ENCODE assay signal across 8 mouse cellular contexts in the genomic region with DNA sequence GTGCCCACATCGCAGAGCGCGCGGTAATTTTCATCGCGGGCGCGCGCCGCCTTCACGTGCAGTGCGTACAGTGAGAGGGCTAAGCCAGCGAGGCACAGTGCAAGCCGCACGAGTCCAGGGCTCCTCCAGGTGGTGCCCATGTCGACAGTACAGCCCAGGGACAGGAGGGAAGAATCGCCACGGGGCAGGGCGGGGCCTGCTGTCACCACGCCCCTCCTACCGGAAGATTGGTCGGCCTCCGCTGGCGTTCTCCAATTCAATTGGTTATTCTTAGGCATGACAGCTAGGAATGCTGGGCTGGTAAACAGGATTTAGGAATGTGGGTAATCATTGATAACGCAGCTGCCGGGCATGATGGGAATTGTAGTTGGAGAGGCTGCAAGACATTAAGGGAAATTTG. TPM values are rescaled to one million over a fixed set of nuclear protein-coding genes. Genes with fewer than 3 reads are reported as not detected.
A peak's percentile ranks its signal among the peaks of the same experiment; 100 is the strongest.
DNase-seq lines count a peak whose midpoint lies in the region; ATAC-seq and TF ChIP-seq lines count a peak whose summit lies in the region.

Gene Gm21974, minus strand, starts transcription at position 13 of the 400 bp plus-strand sequence.
Gene Vkorc1, minus strand, starts transcription at position 176 of the 400 bp plus-strand sequence.

- intact Hi-C loops in heart, postnatal 36 days (cut with DNase I): loop anchor here (2.0 to 5.0 kb wide), 2 partner anchors 17 to 93 kb away; partner anchors contain the start of gene Hsd3b7

- TF ChIP-seq CTCF in MEL (IDR thresholded peaks at IDR 0.05 in 2 of 3, conservative IDR thresholded peaks at IDR 0.05 in 1 of 3; ENCODE audit: control insufficient read depth in 1 of 3, insufficient read depth in 1 of 3, low read depth in 2 of 3, low read length in 3 of 3, poor library complexity in 1 of 3, severe bottlenecking in 1 of 3): peak in 1 of 3 experiments; percentile 26; a peak in 2 of 6 replicates
- peak; percentile 24; the same call in 1 of the 2 replicates for TF ChIP-seq CTCF in testis, adult 2 months (IDR thresholded peaks at IDR 0.05; ENCODE audit: control insufficient read depth, insufficient read depth, insufficient replicate concordance, low read depth, low read length)

- TF ChIP-seq RAD21 in MEL (IDR thresholded peaks at IDR 0.05; ENCODE audit: low read depth, low read length): no peak; the same call in none of the 2 replicates

- peak within 1 kb of the TSS; percentile 30 for H3K27ac ChIP-seq in MEL (ENCODE audit: control insufficient read depth, low read depth, low read length)
- H3K27ac ChIP-seq in forebrain, embryonic 16.5 days (ENCODE audit: low read length): peak within 1 kb of the TSS; percentile 66
- H3K27ac ChIP-seq in neural tube, embryonic 14.5 days (ENCODE audit: low read depth, low read length): peak within 1 kb of the TSS; percentile 75
- peak within 1 kb of the TSS; percentile 8; the same call in 1 of the 2 replicates for H3K27ac ChIP-seq in testis, adult 2 months (ENCODE audit: control insufficient read depth, insufficient read depth, low read depth, low read length)

- H3K36me3 ChIP-seq in MEL (ENCODE audit: control insufficient read depth in 1 of 2, insufficient read depth in 2 of 2, low read length in 2 of 2): peaks cover 0 to 22% of the 10 kb centered on the region in 2 experiments; a peak in 2 of 4 replicates
- peaks cover 3% of the 10 kb centered on the region; the same call in 1 of the 2 replicates for H3K36me3 ChIP-seq in forebrain, embryonic 16.5 days (ENCODE audit: control insufficient read depth, insufficient read depth)
- H3K36me3 ChIP-seq in neural tube, embryonic 14.5 days (ENCODE audit: control insufficient read depth, insufficient read depth, low read length): peaks cover 4% of the 10 kb centered on the region; the same call in 1 of the 2 replicates
- H3K36me3 ChIP-seq in testis, adult 2 months (ENCODE audit: control insufficient read depth, insufficient read depth, low read length): no peaks in the 10 kb centered on the region

- under 1% methylated on average over 26 of the region's 26 CpGs for WGBS in forebrain, embryonic 16.5 days
- WGBS in neural tube, embryonic 14.5 days: 0% methylated on average over 26 of the region's 26 CpGs

- H3K27me3 ChIP-seq in MEL (ENCODE audit: control insufficient read depth in 1 of 2, insufficient read depth in 2 of 2, low read length in 2 of 2): no peaks in the 10 kb centered on the region
- H3K27me3 ChIP-seq in forebrain, embryonic 16.5 days (replicated peaks; ENCODE audit: control insufficient read depth, insufficient read depth, low read length): peaks cover 2% of the 10 kb centered on the region; the same call in 1 of the 2 replicates
- no peaks in the 10 kb centered on the region for H3K27me3 ChIP-seq in neural tube, embryonic 14.5 days (ENCODE audit: control insufficient read depth, insufficient read depth, low read length)
- no peaks in the 10 kb centered on the region for H3K27me3 ChIP-seq in testis, adult 2 months (ENCODE audit: control insufficient read depth, insufficient read depth, low read length)

- no peak; a peak in 1 of 4 replicates for TF ChIP-seq EP300 in MEL (IDR thresholded peaks at IDR 0.05; ENCODE audit: low read depth in 1 of 2, low read length in 2 of 2)

- H3K79me2 ChIP-seq in MEL (ENCODE audit: control insufficient read depth, insufficient read depth, low read length, poor library complexity): no peaks in the 10 kb centered on the region

- peak within 1 kb of the TSS; percentile 76 for H3K9ac ChIP-seq in MEL (ENCODE audit: control insufficient read depth, low read depth, low read length, poor library complexity, severe bottlenecking)
- H3K9ac ChIP-seq in forebrain, embryonic 16.5 days (replicated peaks; ENCODE audit: low read depth, low read length): peak within 1 kb of the TSS; percentile 65
- peak within 1 kb of the TSS; percentile 64 for H3K9ac ChIP-seq in neural tube, embryonic 14.5 days (replicated peaks; ENCODE audit: low read depth, low read length)

- H3K4me3 ChIP-seq in MEL (ENCODE audit: control insufficient read depth in 1 of 2, insufficient read depth in 1 of 2, low read depth in 2 of 2, low read length in 2 of 2): peak within 1 kb of the TSS; percentile 62 to 75
- H3K4me3 ChIP-seq in forebrain, embryonic 16.5 days (replicated peaks; ENCODE audit: low read length): peak within 1 kb of the TSS; percentile 76
- peak within 1 kb of the TSS; percentile 57 for H3K4me3 ChIP-seq in neural tube, embryonic 14.5 days (ENCODE audit: low read depth, low read length)
- peak within 1 kb of the TSS; percentile 76 for H3K4me3 ChIP-seq in testis, adult 2 months (ENCODE audit: control insufficient read depth, low read depth, low read length)

- peaks cover 23 to 41% of the 10 kb centered on the region in 2 experiments for H3K4me1 ChIP-seq in MEL (ENCODE audit: control insufficient read depth in 1 of 2, insufficient read depth in 2 of 2, low read length in 2 of 2)
- H3K4me1 ChIP-seq in forebrain, embryonic 16.5 days (replicated peaks; ENCODE audit: control insufficient read depth, insufficient read depth, low read length): peaks cover 8% of the 10 kb centered on the region
- peaks cover 8% of the 10 kb centered on the region; the same call in 1 of the 2 replicates for H3K4me1 ChIP-seq in neural tube, embryonic 14.5 days (ENCODE audit: control insufficient read depth, insufficient read depth, low read length)
- peaks cover 17% of the 10 kb centered on the region for H3K4me1 ChIP-seq in testis, adult 2 months (ENCODE audit: control insufficient read depth, insufficient read depth, low read length)

- peak; percentile 96 for DNase-seq in MEL (ENCODE audit: low read depth, low spot score)
- peak; percentile 96 to 97 for DNase-seq in cerebellum, adult 18-20 months
- peak; percentile 93 for DNase-seq in heart, postnatal 36 days
- peak; percentile 94 to 98 for DNase-seq in layer of hippocampus, adult 18-20 months (ENCODE audit: low spot score in 2 of 2)
- peak; percentile 97 to 99 for DNase-seq in lung, adult 18-20 months

- ATAC-seq in forebrain, embryonic 16.5 days: peak; percentile 99
- ATAC-seq in neural tube, embryonic 14.5 days (ENCODE audit: low read depth): peak; percentile 98

- peak within 1 kb of the TSS; percentile 90 for H3K4me2 ChIP-seq in forebrain, embryonic 16.5 days (ENCODE audit: low read length)
- peak within 1 kb of the TSS; percentile 83 for H3K4me2 ChIP-seq in neural tube, embryonic 14.5 days (ENCODE audit: low read depth, low read length)

- peak; percentile 59 to 72; a peak in 3 of 4 replicates for TF ChIP-seq POLR2A in MEL (IDR thresholded peaks at IDR 0.05; ENCODE audit: control insufficient read depth in 1 of 2, insufficient read depth in 1 of 2, low read depth in 1 of 2, low read length in 2 of 2, poor library complexity in 1 of 2)
- TF ChIP-seq POLR2A in testis, adult 2 months (IDR thresholded peaks at IDR 0.05; ENCODE audit: control insufficient read depth, low read depth, low read length): peak; percentile 60; the same call in 1 of the 2 replicates

- H3K9me3 ChIP-seq in MEL (replicated peaks; ENCODE audit: insufficient read depth, low read length): no peaks in the 10 kb centered on the region
- H3K9me3 ChIP-seq in forebrain, embryonic 16.5 days (ENCODE audit: control insufficient read depth, low read length): no peaks in the 10 kb centered on the region
- no peaks in the 10 kb centered on the region for H3K9me3 ChIP-seq in neural tube, embryonic 14.5 days (ENCODE audit: control insufficient read depth, low read length)

TF ChIP-seq in MEL, 35 proteins besides CTCF, POLR2A, EP300 and RAD21 (continues in another document):
- no peak for TF ChIP-seq RCOR1 (IDR thresholded peaks at IDR 0.05; ENCODE audit: low read depth, low read length)
- no peak for TF ChIP-seq MAFK (IDR thresholded peaks at IDR 0.05; ENCODE audit: borderline replicate concordance, low read depth, low read length)
- peak; percentile 98 for TF ChIP-seq HCFC1 (IDR thresholded peaks at IDR 0.05; ENCODE audit: low read depth, low read length)
- TF ChIP-seq ZC3H11A (IDR thresholded peaks at IDR 0.05; ENCODE audit: low read depth, low read length): no peak
- peak; percentile 32; the same call in 1 of the 2 replicates for TF ChIP-seq SMC3 (IDR thresholded peaks at IDR 0.05; ENCODE audit: low read depth, low read length)
- TF ChIP-seq UBTF (IDR thresholded peaks at IDR 0.05; ENCODE audit: borderline replicate concordance, insufficient read depth, low read depth, low read length): no peak
- TF ChIP-seq NELFE (IDR thresholded peaks at IDR 0.05; ENCODE audit: low read depth, low read length): peak; percentile 52; the same call in 1 of the 2 replicates
- TF ChIP-seq KAT2A (conservative IDR thresholded peaks at IDR 0.05; ENCODE audit: low read depth, low read length): peak; percentile 95
- TF ChIP-seq ELF1 (IDR thresholded peaks at IDR 0.05; ENCODE audit: low read depth, low read length): peak; percentile 87
- no peak for TF ChIP-seq ZMIZ1 (IDR thresholded peaks at IDR 0.05; ENCODE audit: low read depth, low read length)
- no peak for TF ChIP-seq TAL1 (IDR thresholded peaks at IDR 0.05; ENCODE audit: low read length)
- TF ChIP-seq MAZ (IDR thresholded peaks at IDR 0.05; ENCODE audit: low read depth, low read length): peak; percentile 55; the same call in 1 of the 2 replicates
- peak; percentile 91 for TF ChIP-seq MAX (IDR thresholded peaks at IDR 0.05; ENCODE audit: low read length)
- peak; percentile 78 for TF ChIP-seq POLR2AphosphoS2 (IDR thresholded peaks at IDR 0.05; ENCODE audit: low read length)
- no peak for TF ChIP-seq POLR2AphosphoS5 (IDR thresholded peaks at IDR 0.05; ENCODE audit: borderline replicate concordance, low read depth, low read length)

RNA-seq across cellular contexts. Expression of gene Gm21974, which starts in this region (rescaled TPM):
- not detected in 2 replicates for total RNA-seq in MEL (2012; rRNA removed)
- polyA plus RNA-seq in MEL (2012; ENCODE audit: insufficient read depth in 1 of 2, insufficient read length in 2 of 2, low read depth in 1 of 2, low replicate concordance in 2 of 2, missing spikeins in 1 of 2): not detected
- polyA plus RNA-seq in forebrain, embryonic 16.5 days (2015; fragmentation: Nextera tagmentation; extraction: Ambion mirVana): not detected in 2 replicates
- not detected for total RNA-seq in heart, postnatal 36 days (2021)
- total RNA-seq in layer of hippocampus, adult 18-20 months (2021): not detected
- 0.40 and 0.54 TPM in 2 replicates for polyA plus RNA-seq in neural tube, embryonic 14.5 days (2014; fragmentation: Nextera tagmentation; extraction: Ambion mirVana)
- not detected in 2 replicates for polyA plus RNA-seq in testis, adult 2 months (2012; rRNA removed)

RNA-seq across cellular contexts. Expression of gene Vkorc1, which starts in this region (rescaled TPM):
- total RNA-seq in MEL (2012; rRNA removed): 28.7 and 36.2 TPM in 2 replicates
- polyA plus RNA-seq in MEL (2012; ENCODE audit: insufficient read depth in 1 of 2, insufficient read length in 2 of 2, low read depth in 1 of 2, low replicate concordance in 2 of 2, missing spikeins in 1 of 2): 10 to 100 TPM in 1 of 2 experiments, not detected in 1; 66.4 TPM
- polyA plus RNA-seq in forebrain, embryonic 16.5 days (2015; fragmentation: Nextera tagmentation; extraction: Ambion mirVana): 63.9 and 74.4 TPM in 2 replicates
- total RNA-seq in heart, postnatal 36 days (2021): 10 to 100 TPM; 22.1 to 22.6 TPM
- 10 to 100 TPM; 22.9 to 30.8 TPM for total RNA-seq in layer of hippocampus, adult 18-20 months (2021)
- 59.2 and 81.7 TPM in 2 replicates for polyA plus RNA-seq in neural tube, embryonic 14.5 days (2014; fragmentation: Nextera tagmentation; extraction: Ambion mirVana)
- 29.3 and 39.0 TPM in 2 replicates for polyA plus RNA-seq in testis, adult 2 months (2012; rRNA removed)

Comparison
In these comparisons a context has a peak if more than half of its experiments do, and no peak if none do; other contexts are left out.
1. Peak in every context shown above with its lines: DNase-seq, ATAC-seq, H3K4me3 ChIP-seq and H3K27ac ChIP-seq.
2. H3K27ac ChIP-seq: peak in every context shown above with its lines; median percentile 75 in neural tube, embryonic 14.5 days; 66 in forebrain, embryonic 16.5 days; 30 in MEL; 8 in testis, adult 2 months.